Mouse (Mus musculus): ENCODE measurements at regions not wholly inside any gene's neighbourhood (a gene's known extent, or its start where the extent isn't known, plus 50 kb on each side); places are given as distances from the start of the nearest gene placed in this dataset.
A peak's percentile ranks its signal among the peaks of the same experiment; 100 is the strongest.
"Not testable (repeated sequence)": the region's sequence is repeated elsewhere in the genome, so short reads cannot be mapped to it uniquely, and the experiment has no call there.

DNA sequence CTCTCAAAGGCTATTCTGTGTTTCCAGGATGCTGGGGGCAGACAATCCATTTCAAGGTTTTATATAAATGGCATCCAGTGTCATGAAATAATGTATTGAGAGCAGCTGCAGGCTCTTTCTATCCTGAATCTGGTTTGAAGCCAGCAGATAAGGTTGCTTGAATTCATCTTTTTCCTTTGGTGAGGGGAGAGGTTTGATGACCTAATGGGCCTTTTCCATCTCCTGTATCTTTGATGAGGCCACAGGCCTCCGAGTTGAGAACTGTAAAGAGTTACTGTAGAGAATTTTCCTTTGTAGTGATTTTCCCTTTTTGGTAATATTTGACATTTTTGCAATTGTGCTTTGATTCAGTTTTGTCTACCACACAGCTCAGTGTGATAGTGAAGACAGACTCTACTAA is 458.8 kb upstream of the 1700008P02Rik start:
- no peak for DNase-seq (ENCODE audit: low spot score)

DNA sequence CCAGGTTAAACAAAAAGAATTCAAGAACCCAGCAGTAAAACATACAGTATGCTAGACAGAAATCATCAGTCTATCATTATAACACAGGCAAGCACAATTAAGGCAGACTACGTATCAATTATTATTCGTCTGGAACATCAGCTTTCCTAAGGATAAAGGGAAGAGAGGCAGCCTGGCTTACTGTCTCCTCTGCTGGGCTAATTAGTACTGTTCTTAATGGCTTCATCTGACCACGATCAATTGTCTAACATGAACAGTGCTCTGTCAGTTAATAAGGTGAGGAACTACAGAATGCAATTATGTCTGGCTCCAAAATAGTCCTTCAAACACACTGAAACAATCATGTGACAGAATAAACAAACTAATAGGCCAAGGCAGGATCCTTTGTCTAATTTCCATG is 456.6 kb upstream of the 1700008P02Rik start:
- DNase-seq (ENCODE audit: low spot score), result no peak

DNA sequence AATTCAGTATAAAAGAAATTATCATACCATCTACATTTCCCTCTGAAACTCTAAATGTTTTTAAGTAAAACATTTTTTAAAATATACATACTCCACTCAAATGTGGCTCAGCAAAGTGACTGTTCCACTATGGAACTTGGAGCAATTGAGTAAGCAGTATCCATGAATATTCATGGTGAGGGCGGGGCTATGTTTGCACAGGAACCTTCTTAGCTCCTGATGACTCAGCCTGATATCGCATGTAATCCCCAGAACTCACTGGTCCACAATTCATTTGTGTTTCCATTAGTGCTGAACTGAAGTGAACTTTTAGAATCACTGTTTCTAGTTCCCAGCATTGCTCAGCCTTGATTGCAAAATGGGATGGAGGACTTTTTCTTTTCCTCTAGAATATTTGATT is 454.2 kb upstream of the 1700008P02Rik start:
- DNase-seq (ENCODE audit: low spot score), result no peak

DNA sequence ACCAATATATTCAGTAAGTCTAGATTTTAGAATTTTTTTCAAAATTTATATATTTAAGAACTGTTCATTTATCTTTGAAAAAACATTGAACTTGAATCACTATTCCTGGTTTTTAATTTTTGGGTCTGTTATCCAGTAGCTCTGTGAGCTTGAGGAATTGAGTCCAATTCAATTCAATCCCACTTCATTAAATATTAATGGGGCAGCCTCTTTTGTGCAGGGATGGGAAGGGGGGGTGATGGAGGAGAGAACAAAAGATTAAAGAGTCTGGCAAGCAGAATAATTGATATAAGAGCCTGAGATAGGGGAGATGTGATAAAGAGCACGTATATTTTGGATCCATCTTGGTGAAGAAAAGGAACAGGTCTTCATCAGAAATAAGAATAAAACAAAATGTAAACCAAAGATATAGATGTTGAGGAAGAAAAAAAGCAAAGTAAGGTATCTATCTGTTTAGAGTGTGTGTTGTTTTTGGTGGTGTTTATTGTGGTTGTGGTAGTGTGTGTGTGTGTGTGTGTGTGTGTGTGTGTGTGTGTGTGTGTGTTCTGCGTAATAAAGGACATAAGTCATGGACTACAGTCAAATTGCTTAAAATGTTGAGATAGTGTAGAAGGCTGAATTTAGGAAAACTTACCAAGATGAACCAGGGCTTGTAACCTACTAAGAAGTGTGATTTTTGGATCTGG is 421.3 kb upstream of the 1700008P02Rik start:
- DNase-seq (ENCODE audit: low spot score), result no peak

DNA sequence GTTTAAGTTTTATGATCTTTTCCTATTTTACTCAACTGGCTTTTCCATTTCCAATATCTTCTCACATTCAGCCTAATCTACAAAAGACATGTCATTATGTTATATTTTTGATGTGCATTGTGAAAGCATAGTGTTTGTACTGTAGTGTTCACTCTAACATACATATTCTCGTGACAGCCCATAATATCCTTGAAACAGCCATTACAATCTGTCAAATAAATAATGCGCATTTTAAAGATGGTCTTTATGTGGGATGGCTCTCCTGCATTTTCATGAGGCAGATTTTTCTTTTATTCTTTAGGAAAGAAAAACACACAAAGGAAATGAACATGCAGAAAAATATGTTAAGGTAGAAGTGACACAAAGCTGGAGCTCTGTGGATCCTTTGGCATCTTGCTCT is 415.6 kb upstream of the 1700008P02Rik start:
- DNase-seq (ENCODE audit: low spot score), result no peak

DNA sequence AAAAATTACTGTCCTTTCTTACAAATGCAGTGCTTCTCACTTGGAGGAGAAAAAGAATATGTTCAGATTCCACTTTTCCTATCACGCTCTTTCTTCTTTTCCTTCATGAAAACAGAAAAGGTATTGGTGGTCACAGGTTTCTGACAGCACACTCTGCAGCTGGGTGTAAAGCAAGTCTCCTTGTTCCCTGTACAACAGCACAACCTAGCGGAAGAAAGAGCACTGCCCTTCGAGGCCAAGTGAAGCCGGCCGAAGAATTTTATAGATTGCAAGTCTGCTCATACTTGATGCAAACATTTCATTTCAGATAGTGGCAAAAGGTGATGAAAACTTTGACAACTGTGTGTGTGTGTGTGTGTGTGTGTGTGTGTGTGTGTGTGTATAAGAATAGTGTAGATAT is 407.6 kb upstream of the 1700008P02Rik start:
- peak; percentile 34 for DNase-seq (ENCODE audit: low spot score)

DNA sequence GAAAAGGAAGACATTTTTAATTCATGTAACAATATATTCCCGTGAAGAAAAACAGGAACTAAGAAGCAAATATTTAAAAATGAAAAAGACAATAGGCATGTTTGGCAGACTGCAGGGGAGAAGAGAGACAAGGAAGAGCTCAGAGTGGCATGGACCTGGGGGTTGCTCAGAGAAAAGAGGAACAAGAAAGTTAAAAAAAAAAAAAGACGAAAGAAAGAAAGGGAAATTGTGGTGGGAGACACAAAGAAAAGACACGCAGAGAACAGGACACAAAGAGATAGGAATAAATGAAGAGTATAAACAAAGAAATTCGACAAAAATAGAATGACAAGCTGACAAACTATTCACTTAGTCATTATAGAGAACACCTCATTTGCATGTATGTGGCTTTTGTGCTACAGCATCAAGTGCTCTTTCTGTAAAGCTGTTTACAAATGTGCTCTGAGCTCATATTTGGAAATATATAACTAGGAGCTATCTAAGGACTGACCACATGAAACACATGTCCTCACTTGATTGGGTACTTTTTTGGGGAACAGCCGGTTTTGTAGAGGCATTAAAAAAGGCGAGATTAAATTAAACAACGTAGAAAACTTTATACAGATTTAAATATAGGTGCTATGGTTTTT is 394.2 kb upstream of the 1700008P02Rik start:
- DNase-seq (ENCODE audit: low spot score), result no peak

DNA sequence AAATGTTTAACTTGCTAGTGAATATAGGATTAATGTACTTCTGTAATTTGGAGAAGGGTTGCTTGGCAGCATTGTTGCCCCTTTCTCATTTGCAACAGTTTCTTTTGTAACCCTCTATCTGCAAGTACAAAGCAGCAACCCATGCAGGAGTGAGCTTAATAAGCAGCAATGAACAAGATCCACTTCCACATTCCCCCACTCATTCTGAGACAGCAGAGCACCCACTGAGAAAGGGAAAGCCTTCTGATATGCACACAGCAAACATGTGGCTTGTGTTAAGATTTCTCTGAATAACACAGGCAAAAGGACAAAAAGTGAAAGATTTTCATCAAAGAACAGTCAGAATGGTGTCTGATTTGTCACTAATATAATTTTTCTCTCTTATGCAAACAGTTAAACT is 393.3 kb upstream of the 1700008P02Rik start:
- DNase-seq (ENCODE audit: low spot score), result no peak

DNA sequence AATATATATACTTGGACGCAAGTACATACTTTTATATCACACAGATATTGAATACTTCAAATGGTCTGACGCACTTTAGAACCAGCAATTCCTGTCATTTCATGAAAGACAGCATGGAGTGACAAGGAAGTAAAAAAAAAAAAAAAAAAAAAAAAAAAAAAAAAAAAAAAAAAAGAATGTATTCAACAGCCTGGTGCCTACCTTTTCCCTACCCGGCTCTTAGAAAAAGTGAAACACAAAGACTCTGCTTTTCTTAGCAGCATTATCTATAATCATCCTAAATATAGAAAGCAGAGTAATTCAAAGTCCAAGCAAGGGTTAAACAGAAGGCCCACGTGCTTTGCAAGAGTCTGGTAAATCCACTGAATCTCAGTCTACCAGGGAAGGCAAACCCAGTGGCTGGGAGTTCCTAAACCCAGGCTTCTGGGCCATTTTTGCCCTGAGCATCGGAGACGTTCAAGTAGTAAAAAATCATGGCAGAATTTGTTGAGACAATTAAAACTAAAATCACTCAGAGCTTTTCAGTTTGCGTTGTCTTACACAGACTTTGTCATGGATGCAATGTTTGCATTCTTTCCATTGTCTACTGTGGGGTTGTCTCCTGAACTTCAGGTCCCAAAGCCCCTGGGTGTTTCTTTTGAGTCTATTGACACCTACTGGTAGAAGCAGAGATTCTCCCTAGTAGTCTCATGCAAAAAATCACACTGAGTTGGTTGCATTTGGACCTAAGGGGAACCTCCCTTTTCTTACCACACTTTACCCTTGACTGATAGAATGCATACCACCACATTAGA is 390.2 kb upstream of the 1700008P02Rik start:
- no peak for DNase-seq (ENCODE audit: low spot score)

DNA sequence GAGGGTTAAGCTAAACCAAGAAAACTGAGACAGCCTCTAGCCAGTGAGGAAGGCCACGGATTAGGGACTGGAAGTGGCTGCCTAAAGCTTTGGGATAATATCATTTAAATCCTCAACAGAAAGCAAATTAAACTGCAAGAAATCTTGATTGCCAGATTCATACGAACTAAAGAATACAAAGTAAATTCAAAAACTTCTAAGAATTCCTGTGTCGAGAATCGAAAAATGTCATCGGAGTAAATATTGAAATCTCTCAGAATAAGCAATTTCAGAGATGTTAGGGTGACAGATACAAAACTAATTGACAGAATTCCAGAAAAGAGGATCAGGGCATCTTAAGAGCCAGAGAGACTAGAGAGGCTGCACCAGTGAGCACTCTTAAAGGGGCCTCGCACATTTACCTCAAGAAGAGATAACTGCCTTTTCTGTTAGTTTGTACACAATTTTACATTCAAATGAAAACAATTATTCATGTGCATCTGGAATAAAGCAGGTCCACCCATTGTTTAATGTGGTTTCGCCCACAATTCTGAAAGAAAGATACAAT is 388.5 kb upstream of the 1700008P02Rik start:
- DNase-seq (ENCODE audit: low spot score), result no peak

DNA sequence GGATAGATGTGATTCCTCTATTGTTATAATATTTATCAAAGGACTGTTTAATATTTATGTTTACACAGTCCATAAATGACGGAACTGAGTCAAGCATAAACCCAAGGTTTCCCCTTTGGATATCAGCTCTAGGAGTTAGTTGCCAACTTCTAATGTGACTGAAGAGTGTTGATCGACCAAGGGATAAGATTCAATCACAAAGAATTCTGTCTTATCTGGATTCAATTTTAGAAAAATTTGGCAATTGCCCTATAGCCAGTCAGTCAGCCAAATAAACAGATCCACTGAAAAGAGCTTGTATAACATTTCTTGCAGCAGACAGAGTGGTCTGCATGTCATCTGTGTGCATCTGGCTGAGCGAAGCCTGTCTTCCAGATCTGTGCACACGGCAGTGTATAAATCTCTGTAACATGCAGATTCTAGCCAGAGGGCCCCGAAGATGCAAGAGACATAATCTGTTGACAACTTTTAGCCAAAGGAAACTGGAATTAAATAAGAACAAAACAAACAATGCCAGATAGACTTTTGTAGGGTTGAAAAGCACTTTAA is 387.6 kb upstream of the 1700008P02Rik start:
- no peak for DNase-seq (ENCODE audit: low spot score)

DNA sequence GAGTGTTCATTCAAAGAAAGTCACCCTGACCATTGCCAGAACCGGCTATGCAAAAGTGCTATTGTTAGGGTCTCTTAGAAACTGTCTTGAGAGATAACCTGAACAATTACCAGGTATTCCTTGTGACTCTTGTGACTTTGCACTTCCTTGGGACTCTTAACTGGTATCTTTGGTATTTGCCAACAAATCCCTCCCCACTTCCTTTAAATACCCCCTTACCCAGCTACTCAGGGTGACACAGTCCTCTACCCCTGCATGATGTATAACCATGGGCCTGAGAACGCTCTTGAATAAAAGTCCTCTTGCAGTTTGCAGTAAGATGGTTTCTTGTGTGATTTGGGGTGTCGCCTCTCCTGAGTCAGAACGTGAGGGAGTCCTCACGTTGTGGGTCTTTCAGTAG is 371.5 kb upstream of the 1700008P02Rik start:
- DNase-seq (ENCODE audit: low spot score), result not testable (repeated sequence)

DNA sequence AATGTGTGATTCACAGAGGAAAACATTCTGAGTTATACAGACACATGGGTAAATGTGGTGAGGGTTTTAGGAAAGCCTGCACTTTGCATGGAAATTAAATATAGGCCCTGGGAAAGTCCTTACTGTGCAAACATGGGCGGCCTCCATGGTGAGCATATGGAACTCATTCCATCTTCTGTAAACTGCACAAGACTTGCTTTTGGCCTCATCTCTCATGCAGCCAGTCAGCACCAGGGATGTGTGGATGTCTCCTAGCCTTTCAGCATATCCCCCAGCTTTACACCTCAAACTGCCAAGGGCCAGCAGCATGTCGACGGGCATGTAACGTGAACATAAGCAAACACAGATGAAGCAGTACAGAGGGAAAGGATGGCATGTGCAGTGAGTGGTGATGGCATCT is 364.7 kb upstream of the 1700008P02Rik start:
- DNase-seq (ENCODE audit: low spot score), result no peak

DNA sequence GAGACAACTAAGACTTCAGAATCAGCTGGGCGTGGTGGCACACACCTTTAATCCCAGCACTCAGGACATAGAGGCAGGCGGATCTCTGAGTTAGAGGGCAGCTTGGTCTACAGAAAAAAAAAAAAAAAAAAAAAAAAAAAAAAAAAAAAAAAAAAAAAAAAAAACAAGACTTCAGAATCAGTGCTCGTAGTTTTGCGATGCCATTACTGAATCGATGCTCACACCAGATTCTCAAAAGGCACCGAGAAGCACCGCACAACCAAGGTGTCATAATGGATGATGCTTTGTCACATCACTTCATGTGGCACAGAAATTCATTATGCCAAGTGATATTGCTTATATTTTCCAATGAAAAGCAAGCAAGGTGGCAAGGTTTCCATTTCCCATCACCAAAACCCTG is 337.4 kb upstream of the 1700008P02Rik start:
- DNase-seq (ENCODE audit: low spot score), result no peak

DNA sequence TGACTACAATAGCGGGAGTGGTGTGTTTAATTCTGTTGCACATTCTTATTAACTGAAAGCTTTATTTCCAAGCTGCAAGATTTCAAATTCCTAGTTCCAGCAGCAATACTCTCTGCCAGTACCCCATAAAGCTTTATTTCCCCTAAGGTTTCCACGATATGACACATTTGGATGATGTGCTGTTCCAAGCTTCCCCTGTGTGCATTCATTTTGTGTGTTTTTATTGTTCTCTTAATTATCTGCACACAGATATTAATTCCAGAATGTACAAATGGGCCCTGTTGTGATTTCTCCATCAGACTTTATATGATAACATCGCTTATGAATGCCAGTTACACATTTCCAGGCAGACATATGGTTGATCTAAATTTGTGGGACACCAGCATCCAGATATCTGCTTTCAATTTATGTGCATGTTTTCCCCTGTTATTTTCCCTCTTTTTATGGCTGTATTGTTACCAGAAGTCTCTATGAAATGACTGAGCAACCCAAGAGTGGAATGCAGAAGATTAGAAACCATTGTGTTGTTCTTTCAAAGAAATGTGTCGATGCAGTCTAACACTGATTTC is 312.4 kb upstream of the 1700008P02Rik start:
- DNase-seq (ENCODE audit: low spot score), result no peak

DNA sequence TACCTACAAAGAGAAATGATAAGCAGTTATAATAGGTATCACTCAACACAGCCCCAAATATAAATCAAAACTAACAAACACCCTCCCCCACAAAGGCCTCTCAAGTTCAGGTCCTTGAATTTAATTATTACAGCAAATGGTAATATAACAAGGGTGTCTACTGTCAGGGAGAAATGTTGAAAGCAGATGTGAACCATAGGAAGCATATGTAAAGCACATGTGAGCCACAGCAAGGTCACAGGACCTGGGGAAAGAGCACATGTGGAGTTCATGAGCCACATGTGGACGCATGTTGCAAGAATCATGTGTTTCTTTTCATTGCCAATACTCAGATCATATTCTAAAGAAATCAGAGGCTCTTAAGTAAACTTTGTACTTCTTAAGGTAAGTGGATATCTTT is 306.5 kb upstream of the 1700008P02Rik start:
- no peak for DNase-seq (ENCODE audit: low spot score)

DNA sequence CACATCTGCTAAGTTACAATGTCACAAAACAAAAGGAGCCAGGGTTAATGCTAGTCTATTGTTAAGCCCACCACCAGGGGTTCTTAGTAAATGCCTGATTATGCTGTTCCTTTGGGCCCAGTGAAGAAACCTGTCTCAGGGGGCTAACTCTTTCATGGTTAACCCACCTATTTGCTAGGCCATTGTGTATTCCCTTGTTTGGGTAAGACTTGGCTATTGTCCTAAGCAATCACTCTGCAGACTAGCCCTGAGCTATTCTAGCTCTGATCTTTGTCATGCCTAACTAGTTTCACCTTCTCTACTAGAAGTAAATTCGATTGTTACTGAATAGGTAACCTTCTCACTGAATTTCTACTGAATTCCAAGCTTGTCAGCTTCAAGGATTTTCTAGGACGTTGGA is 302.4 kb upstream of the 1700008P02Rik start:
- DNase-seq (ENCODE audit: low spot score), result not testable (repeated sequence)

DNA sequence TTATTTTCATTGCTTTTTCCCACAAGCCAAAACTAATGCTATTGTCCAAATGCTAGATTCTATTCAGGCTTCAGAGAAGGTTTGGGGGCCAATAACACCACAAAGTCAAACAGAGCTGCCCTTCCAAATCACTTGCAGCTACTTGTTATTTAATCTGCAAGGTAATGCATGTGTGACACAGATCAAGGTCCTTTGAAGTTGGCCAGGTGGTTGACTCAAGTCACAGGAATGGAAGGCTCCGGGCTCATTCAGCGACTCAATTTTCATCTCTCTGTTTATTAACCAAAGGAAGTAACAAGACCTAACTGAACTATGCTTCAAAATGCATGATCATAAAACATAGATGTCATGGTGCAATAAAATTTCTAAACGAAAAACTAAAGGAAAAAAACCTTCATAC is 300.0 kb upstream of the 1700008P02Rik start:
- DNase-seq (ENCODE audit: low spot score), result no peak

DNA sequence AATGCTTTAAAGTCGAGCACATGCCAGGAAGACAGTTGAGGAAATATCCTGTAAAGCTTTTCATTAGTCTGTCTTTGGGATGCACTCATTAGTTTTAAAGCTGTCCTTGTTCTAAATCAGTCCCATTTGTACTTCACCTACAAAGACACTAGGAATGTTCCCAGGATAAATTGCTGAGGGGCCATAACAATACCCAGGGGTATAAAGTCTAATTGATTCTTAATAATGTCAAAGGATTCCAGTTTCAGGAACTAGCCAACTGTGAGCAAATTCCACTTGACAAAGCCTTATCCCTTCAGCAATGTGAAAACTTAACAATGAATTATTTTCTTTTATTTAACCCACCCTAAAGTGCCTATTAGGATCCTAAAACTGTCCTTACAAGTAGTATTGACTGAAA is 267.7 kb upstream of the 1700008P02Rik start:
- no peak for DNase-seq (ENCODE audit: low spot score)

DNA sequence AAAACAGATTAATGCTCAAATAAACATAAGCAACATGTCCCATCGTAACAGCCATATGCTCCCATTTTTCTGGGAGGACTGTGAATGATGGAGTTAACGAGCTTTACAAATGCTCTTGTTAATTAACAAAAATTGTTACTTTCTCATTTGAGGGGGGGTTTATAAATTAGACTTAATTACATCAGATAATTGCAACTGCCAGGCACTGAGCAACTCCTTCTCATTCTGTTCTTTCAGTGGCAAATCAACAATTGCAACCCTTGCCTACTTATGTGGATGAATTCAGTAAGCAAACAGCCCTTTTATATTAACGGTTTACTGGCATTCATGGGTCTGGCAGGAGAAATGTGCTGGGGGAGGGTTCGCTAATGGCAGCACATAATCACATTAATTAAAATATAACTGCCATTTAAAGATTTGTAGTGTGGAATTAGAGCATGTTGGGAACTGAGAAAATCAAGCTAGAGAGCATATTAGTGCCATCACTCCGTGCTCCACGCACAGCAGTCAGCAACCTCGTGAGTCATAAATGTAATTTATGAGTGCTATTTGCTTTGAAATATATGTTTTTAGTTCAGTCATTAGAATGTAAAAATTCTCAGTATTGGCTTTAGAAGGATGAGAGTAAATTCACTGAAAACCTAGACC is 266.9 kb upstream of the 1700008P02Rik start:
- DNase-seq (ENCODE audit: low spot score), result no peak

DNA sequence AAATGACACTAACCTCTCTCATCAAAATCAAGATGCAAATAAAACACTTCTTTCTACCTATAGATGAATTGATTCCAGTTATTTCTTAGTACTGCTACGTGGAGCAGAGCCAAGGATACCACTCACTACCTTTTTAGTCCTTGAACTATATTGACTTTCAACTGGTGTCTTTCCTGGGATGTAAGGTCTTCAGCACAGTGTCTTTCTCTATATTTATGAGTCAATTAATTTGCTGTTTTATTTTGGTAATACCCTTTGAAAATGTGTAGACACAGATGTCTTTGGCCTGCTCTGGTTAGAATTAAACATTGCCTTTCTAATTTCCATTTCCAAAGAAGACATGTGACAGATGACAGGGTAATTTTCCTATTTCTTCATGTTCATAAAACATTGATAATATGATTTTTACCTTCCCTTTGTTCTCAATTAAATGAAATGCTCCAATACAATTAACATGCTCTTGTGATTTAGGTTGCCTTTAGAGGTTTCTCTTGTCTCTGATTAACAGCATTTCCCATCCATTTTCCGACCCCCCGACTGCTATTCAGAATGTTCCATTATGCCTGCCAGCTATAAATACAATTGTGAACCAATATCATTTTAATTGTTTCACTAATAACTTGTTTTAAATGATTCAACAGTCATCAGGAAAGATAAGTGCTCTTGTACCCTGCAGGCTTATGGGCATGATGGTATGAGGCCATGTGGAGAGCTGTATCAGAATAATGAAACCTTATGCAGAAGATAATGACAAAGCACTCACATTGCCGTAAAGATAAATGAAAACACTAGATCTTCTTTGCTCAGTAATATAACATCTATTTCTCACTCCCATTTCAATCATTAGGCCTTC is 266.2 kb upstream of the 1700008P02Rik start:
- no peak for DNase-seq (ENCODE audit: low spot score)

Measured in ovary, postnatal 14 days (tissue).